Mouse (Mus musculus) cerebellum, adult 2 months (tissue): Measurements from ENCODE around the gene Ifna11.
"Not testable (repeated sequence)": the region's sequence is repeated elsewhere in the genome, so short reads cannot be mapped to it uniquely, and the experiment has no call there.

Source experiments
- CTCF ChIP-seq: fragments of 200-500 bp; IDR thresholded peaks from 2 replicates; pipeline ENCODE4 v1.5.1; 2011; ENCODE audit warnings: low read depth, mild to moderate bottlenecking, control low read depth, low read length, moderate library complexity, borderline replicate concordance; ENCODE audit not compliant: insufficient read depth
- POLR2A ChIP-seq: fragments of 200-500 bp; IDR thresholded peaks from 2 replicates; pipeline ENCODE4 v1.6.1; 2011; ENCODE audit warnings: low read length, control low read depth, borderline replicate concordance; ENCODE audit not compliant: insufficient read depth

DNA sequence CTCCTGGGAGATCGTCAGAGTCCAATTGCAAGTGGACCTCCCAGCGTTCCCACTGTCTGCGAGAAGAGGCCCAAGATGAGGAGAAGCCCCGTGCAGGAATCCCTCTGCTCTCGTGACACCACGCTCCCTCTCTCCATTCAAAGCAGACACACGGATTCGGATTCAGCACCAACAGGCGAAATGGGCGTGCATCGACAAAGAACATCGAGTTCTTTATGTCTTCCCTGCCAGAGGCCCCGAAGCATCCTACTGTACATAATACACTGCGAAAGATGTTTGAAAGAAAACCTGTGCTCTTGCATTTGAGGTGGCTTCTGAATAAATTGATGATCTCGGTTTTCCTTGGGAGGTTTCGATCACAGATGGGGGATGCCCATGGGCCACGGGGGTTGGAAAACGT is 39.4 kb upstream of the Ifna11 start:
- TF ChIP-seq CTCF, POLR2A: not testable (repeated sequence)
